Mouse (Mus musculus) spleen, adult 12 weeks (tissue): ENCODE measurements at regions not wholly inside any gene's neighbourhood (a gene's known extent, or its start where the extent isn't known, plus 50 kb on each side); places are given as distances from the start of the nearest gene placed in this dataset.
"Not testable (repeated sequence)": the region's sequence is repeated elsewhere in the genome, so short reads cannot be mapped to it uniquely, and the experiment has no call there.

Source experiments
- DNase-seq: peaks from one replicate; pipeline ENCODE4 v3.0.0; 2022; ENCODE audit warnings: low spot score

GRCm38 (mm10) chr5:102123285-102123684 is 53.6 kb upstream of the Wdfy3 start:
- no peak for DNase-seq

GRCm38 (mm10) chr5:102126737-102127136 is 57.0 kb upstream of the Wdfy3 start:
- DNase-seq, result no peak

GRCm38 (mm10) chr5:102147991-102148390 is 78.3 kb upstream of the Wdfy3 start:
- no peak for DNase-seq

GRCm38 (mm10) chr5:102149481-102150129 is 79.9 kb upstream of the Wdfy3 start:
- no peak for DNase-seq

GRCm38 (mm10) chr5:102159621-102160020 is 89.9 kb upstream of the Wdfy3 start:
- DNase-seq, result no peak

- DNase-seq, result no peak
Observed at GRCm38 (mm10) chr5:102167981-102168380, 98.3 kb upstream of the Wdfy3 start.

GRCm38 (mm10) chr5:102171808-102172207 is 102.1 kb upstream of the Wdfy3 start:
- no peak for DNase-seq

GRCm38 (mm10) chr5:102180250-102180649 is 110.5 kb upstream of the Wdfy3 start:
- no peak for DNase-seq

GRCm38 (mm10) chr5:102188951-102189350 is 119.2 kb upstream of the Wdfy3 start:
- not testable (repeated sequence) for DNase-seq

- DNase-seq, result no peak
Observed at GRCm38 (mm10) chr5:102206456-102206855, 136.7 kb upstream of the Wdfy3 start.

GRCm38 (mm10) chr5:102206953-102207352 is 137.2 kb upstream of the Wdfy3 start:
- DNase-seq, result peak; percentile 2

- DNase-seq, result no peak
Observed at GRCm38 (mm10) chr5:102213145-102213544, 143.4 kb upstream of the Wdfy3 start.

GRCm38 (mm10) chr5:102227131-102227530 is 157.4 kb upstream of the Wdfy3 start:
- no peak for DNase-seq

GRCm38 (mm10) chr5:102242614-102243013 is 172.9 kb upstream of the Wdfy3 start:
- DNase-seq, result no peak

- no peak for DNase-seq
Observed at GRCm38 (mm10) chr5:102244706-102245105, 175.0 kb upstream of the Wdfy3 start.

- DNase-seq, result no peak
Observed at GRCm38 (mm10) chr5:102248747-102249146, 179.0 kb upstream of the Wdfy3 start.

- no peak for DNase-seq
Observed at GRCm38 (mm10) chr5:102251076-102251475, 181.4 kb upstream of the Wdfy3 start.

GRCm38 (mm10) chr5:102253786-102254185 is 184.1 kb upstream of the Wdfy3 start:
- DNase-seq, result no peak

GRCm38 (mm10) chr5:102257104-102257503 is 187.4 kb upstream of the Wdfy3 start:
- no peak for DNase-seq

- DNase-seq, result no peak
Observed at GRCm38 (mm10) chr5:102261621-102262020, 191.9 kb upstream of the Wdfy3 start.

- no peak for DNase-seq
Observed at GRCm38 (mm10) chr5:102266451-102266850, 196.7 kb upstream of the Wdfy3 start.

GRCm38 (mm10) chr5:102267150-102267549 is 197.4 kb upstream of the Wdfy3 start:
- DNase-seq, result no peak

- DNase-seq, result no peak
Observed at GRCm38 (mm10) chr5:102269204-102269603, 199.5 kb upstream of the Wdfy3 start.

- DNase-seq, result no peak
Observed at GRCm38 (mm10) chr5:102275621-102276020, 205.6 kb upstream of the Arhgap24 start.
